16 mouse cellular contexts compared by ENCODE assay signal in the genomic region with DNA sequence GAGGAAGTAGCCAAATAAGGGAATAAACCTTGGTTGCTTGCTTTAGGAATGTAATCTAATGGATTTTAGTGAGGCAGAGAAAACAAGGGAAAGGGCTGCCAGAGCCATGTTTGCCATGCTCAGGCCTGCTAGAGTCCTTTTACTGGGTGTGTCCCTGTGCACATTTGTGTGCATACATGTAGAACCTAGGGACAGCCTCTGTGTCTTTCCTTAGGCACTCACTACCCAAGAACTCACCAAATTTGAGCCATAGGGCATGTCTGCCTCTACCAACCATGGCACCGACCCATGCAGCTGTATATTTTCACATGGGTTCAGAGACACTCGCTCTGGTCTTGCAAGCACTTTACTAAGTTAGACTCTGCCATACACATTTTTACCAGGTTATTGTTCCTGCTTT. TPM values are rescaled to one million over a fixed set of nuclear protein-coding genes. Genes with fewer than 3 reads are reported as not detected.
DNase-seq lines count a peak whose midpoint lies in the region; ATAC-seq lines count a peak whose summit lies in the region.
"Had no signal": no experiment of that assay in that cellular context is flagged by ENCODE, and none has a peak within 500 bp of the region (broad histone marks: within the 10 kb centered on the region; RNA-seq: fewer than 3 reads in every experiment).

No protein-coding gene starts in this region.

- ATAC-seq in neural tube, embryonic 11.5 days (ENCODE audit: insufficient read depth, low FRiP score, low TSS enrichment), result no peak
- no peak for ATAC-seq in forebrain, embryonic 16.5 days
- ATAC-seq in midbrain, embryonic 13.5 days, result peak; percentile 34
- ATAC-seq: CD4-positive, CD25-positive, alpha-beta regulatory T cell, adult 4 months; intestine, embryonic 16.5 days had no signal

- H3K4me2 ChIP-seq in neural tube, embryonic 11.5 days (ENCODE audit: low read depth), result no peak overlapping the region
- no peak overlapping the region for H3K4me2 ChIP-seq in forebrain, embryonic 16.5 days (ENCODE audit: low read length)
- H3K4me2 ChIP-seq in midbrain, embryonic 13.5 days (replicated peaks), result peak overlapping the region; percentile 30; the same call in 1 of the 2 replicates
- H3K4me2 ChIP-seq: embryonic facial prominence, embryonic 15.5 days had no signal

- H3K4me3 ChIP-seq in neural tube, embryonic 11.5 days (ENCODE audit: low read depth, low read length), result no peak overlapping the region
- H3K4me3 ChIP-seq in forebrain, embryonic 16.5 days (replicated peaks; ENCODE audit: low read length), result no peak overlapping the region
- H3K4me3 ChIP-seq in midbrain, embryonic 13.5 days (replicated peaks), result no peak overlapping the region
- H3K4me3 ChIP-seq: embryonic facial prominence, embryonic 15.5 days had no signal

- H3K36me3 ChIP-seq in neural tube, embryonic 11.5 days (ENCODE audit: control insufficient read depth, insufficient read depth, low read length), result no peaks in the 10 kb centered on the region
- no peaks in the 10 kb centered on the region for H3K36me3 ChIP-seq in forebrain, embryonic 16.5 days (ENCODE audit: control insufficient read depth, insufficient read depth)
- no peaks in the 10 kb centered on the region for H3K36me3 ChIP-seq in midbrain, embryonic 13.5 days
- H3K36me3 ChIP-seq: embryonic facial prominence, embryonic 15.5 days had no signal

- 0 out of 2 replicates have a peak overlapping the region, but pooled peaks have one; percentile 34 for H3K27ac ChIP-seq in neural tube, embryonic 11.5 days (ENCODE audit: low read depth, low read length)
- peak overlapping the region; percentile 74 for H3K27ac ChIP-seq in forebrain, embryonic 16.5 days (ENCODE audit: low read length)
- peak overlapping the region; percentile 71 for H3K27ac ChIP-seq in midbrain, embryonic 13.5 days
- H3K27ac ChIP-seq: embryonic facial prominence, embryonic 15.5 days had no signal

- no peak overlapping the region for H3K9ac ChIP-seq in neural tube, embryonic 11.5 days (ENCODE audit: low read length)
- H3K9ac ChIP-seq in forebrain, embryonic 16.5 days (replicated peaks; ENCODE audit: low read depth, low read length), result 0 out of 2 replicates have a peak overlapping the region, but pooled peaks have one; percentile 11
- no peak overlapping the region for H3K9ac ChIP-seq in midbrain, embryonic 13.5 days (replicated peaks)
- H3K9ac ChIP-seq: embryonic facial prominence, embryonic 15.5 days had no signal

- H3K27me3 ChIP-seq in neural tube, embryonic 11.5 days (ENCODE audit: control insufficient read depth, insufficient read depth, low read length), result no peaks in the 10 kb centered on the region
- no peaks in the 10 kb centered on the region for H3K27me3 ChIP-seq in forebrain, embryonic 16.5 days (replicated peaks; ENCODE audit: control insufficient read depth, insufficient read depth, low read length)
- H3K27me3 ChIP-seq in midbrain, embryonic 13.5 days, result 0 out of 2 replicates have a peak, but pooled peaks cover 3% of the 10 kb centered on the region
- H3K27me3 ChIP-seq: embryonic facial prominence, embryonic 15.5 days had no signal

- 89% methylated on average over 2 of the region's 2 CpGs for WGBS in neural tube, embryonic 11.5 days
- 66% methylated on average over 2 of the region's 2 CpGs for WGBS in forebrain, embryonic 16.5 days
- WGBS in midbrain, embryonic 13.5 days, result 82% methylated on average over 2 of the region's 2 CpGs

- no peak for DNase-seq in neural tube, embryonic 11.5 days (ENCODE audit: low spot score)
- no peak for DNase-seq in neural tube, embryonic 10.5 days (ENCODE audit: extremely low spot score, low spot score)
- no peak for DNase-seq in frontal cortex, postnatal 14 days (ENCODE audit: low spot score in 2 of 2)
- no peak for DNase-seq in MN1 (ENCODE audit: low spot score)
- DNase-seq in gastrocnemius, adult 8-10 months (ENCODE audit: low spot score in 2 of 2), result no peak
- DNase-seq: adrenal gland, postnatal 14 days; cerebellum, adult 9-10 months; lung, adult 2 months; lung, postnatal 4 days; right cerebral cortex, postnatal 14 days; thymus, postnatal 25 days had no signal

- H3K4me1 ChIP-seq in neural tube, embryonic 11.5 days (ENCODE audit: control insufficient read depth, insufficient read depth, low read length), result peaks cover 2% of the 10 kb centered on the region; the same call in 1 of the 2 replicates
- peaks cover 10% of the 10 kb centered on the region; the same call in 1 of the 2 replicates for H3K4me1 ChIP-seq in forebrain, embryonic 16.5 days (replicated peaks; ENCODE audit: control insufficient read depth, insufficient read depth, low read length)
- peaks cover 17% of the 10 kb centered on the region for H3K4me1 ChIP-seq in midbrain, embryonic 13.5 days (replicated peaks)
- H3K4me1 ChIP-seq: embryonic facial prominence, embryonic 15.5 days had no signal

- H3K9me3 ChIP-seq in neural tube, embryonic 11.5 days (ENCODE audit: control insufficient read depth, low read length), result no peaks in the 10 kb centered on the region
- no peaks in the 10 kb centered on the region for H3K9me3 ChIP-seq in forebrain, embryonic 16.5 days (ENCODE audit: control insufficient read depth, low read length)
- no peaks in the 10 kb centered on the region for H3K9me3 ChIP-seq in midbrain, embryonic 13.5 days
- H3K9me3 ChIP-seq: embryonic facial prominence, embryonic 15.5 days had no signal

RNA-seq across cellular contexts. Expression of gene Dhx40, which starts 11.4 kb away (rescaled TPM):
- polyA plus RNA-seq in neural tube, embryonic 11.5 days (2014; fragmentation: Nextera tagmentation; extraction: Ambion mirVana), result 44.2 and 44.3 TPM in 2 replicates
- polyA plus RNA-seq in forebrain, embryonic 16.5 days (2015; fragmentation: Nextera tagmentation; extraction: Ambion mirVana), result 30.5 and 35.1 TPM in 2 replicates
- polyA plus RNA-seq in midbrain, embryonic 13.5 days (2015; fragmentation: Nextera tagmentation; extraction: Ambion mirVana), result 34.2 and 35.4 TPM in 2 replicates
- 10 to 100 TPM; 11.7 to 15.0 (median 14.1) TPM for total RNA-seq in gastrocnemius, adult 8-10 months (2022)
